Mouse (Mus musculus): ENCODE measurements around the gene Prkcz.

Prkcz gene

GRCm38 (mm10) chr4:155246691-155247105 is 114.5 kb downstream of the Prkcz start:
- peak; percentile 62 to 69 for DNase-seq (ENCODE audit: low spot score in 2 of 2)

- no peak for DNase-seq (ENCODE audit: low spot score in 2 of 2)
Observed at GRCm38 (mm10) chr4:155245770-155246492, 115.2 kb downstream of the Prkcz start.

- no peak for DNase-seq (ENCODE audit: low spot score in 2 of 2)
Observed at GRCm38 (mm10) chr4:155243233-155243632, 117.9 kb downstream of the Prkcz start.

- no peak for DNase-seq (ENCODE audit: low spot score in 2 of 2)
Observed at GRCm38 (mm10) chr4:155242292-155242691, 118.9 kb downstream of the Prkcz start.

- no peak for DNase-seq (ENCODE audit: low spot score in 2 of 2)
Observed at GRCm38 (mm10) chr4:155241789-155242188, 119.4 kb downstream of the Prkcz start.

GRCm38 (mm10) chr4:155239494-155239893 is 121.7 kb downstream of the Prkcz start:
- DNase-seq (ENCODE audit: low spot score in 2 of 2), result no peak

- no peak for DNase-seq (ENCODE audit: low spot score in 2 of 2)
Observed at GRCm38 (mm10) chr4:155238276-155238675, 122.9 kb downstream of the Prkcz start.

- no peak for DNase-seq (ENCODE audit: low spot score in 2 of 2)
Observed at GRCm38 (mm10) chr4:155236737-155237385, 124.3 kb downstream of the Prkcz start.

- DNase-seq (ENCODE audit: low spot score in 2 of 2), result peak; percentile 88 to 89
Observed at GRCm38 (mm10) chr4:155235311-155236119, 125.6 kb downstream of the Prkcz start.

- no peak for DNase-seq (ENCODE audit: low spot score in 2 of 2)
Observed at GRCm38 (mm10) chr4:155234371-155235310, 126.5 kb downstream of the Prkcz start.

- DNase-seq (ENCODE audit: low spot score in 2 of 2), result peak; percentile 81 to 82
Observed at GRCm38 (mm10) chr4:155233878-155234277, 127.3 kb downstream of the Prkcz start.

- DNase-seq (ENCODE audit: low spot score in 2 of 2), result no peak
Observed at GRCm38 (mm10) chr4:155228461-155228860, 132.7 kb downstream of the Prkcz start.

- DNase-seq (ENCODE audit: low spot score in 2 of 2), result no peak
Observed at GRCm38 (mm10) chr4:155227986-155228385, 133.2 kb downstream of the Prkcz start.

- DNase-seq (ENCODE audit: low spot score in 2 of 2), result no peak
Observed at GRCm38 (mm10) chr4:155225918-155226317, 135.2 kb downstream of the Prkcz start.

- DNase-seq (ENCODE audit: low spot score in 2 of 2), result no peak
Observed at GRCm38 (mm10) chr4:155223594-155224528, 137.3 kb downstream of the Prkcz start.

GRCm38 (mm10) chr4:155222841-155223593 is 138.1 kb downstream of the Prkcz start:
- peak; percentile 98 to 100 for DNase-seq (ENCODE audit: low spot score in 2 of 2)

GRCm38 (mm10) chr4:155222552-155222840 is 138.7 kb downstream of the Prkcz start, which contains the start of gene Ski:
Ski (minus strand) TSS chr4:155222592.
- DNase-seq (ENCODE audit: low spot score in 2 of 2), result no peak

GRCm38 (mm10) chr4:155221599-155222551 is 139.3 kb downstream of the Prkcz start:
- peak in 1 of 2 experiments; percentile 64 for DNase-seq (ENCODE audit: low spot score in 2 of 2)
